Mouse (Mus musculus): ENCODE data around the gene Fam178b.

The Fam178b gene

DNA sequence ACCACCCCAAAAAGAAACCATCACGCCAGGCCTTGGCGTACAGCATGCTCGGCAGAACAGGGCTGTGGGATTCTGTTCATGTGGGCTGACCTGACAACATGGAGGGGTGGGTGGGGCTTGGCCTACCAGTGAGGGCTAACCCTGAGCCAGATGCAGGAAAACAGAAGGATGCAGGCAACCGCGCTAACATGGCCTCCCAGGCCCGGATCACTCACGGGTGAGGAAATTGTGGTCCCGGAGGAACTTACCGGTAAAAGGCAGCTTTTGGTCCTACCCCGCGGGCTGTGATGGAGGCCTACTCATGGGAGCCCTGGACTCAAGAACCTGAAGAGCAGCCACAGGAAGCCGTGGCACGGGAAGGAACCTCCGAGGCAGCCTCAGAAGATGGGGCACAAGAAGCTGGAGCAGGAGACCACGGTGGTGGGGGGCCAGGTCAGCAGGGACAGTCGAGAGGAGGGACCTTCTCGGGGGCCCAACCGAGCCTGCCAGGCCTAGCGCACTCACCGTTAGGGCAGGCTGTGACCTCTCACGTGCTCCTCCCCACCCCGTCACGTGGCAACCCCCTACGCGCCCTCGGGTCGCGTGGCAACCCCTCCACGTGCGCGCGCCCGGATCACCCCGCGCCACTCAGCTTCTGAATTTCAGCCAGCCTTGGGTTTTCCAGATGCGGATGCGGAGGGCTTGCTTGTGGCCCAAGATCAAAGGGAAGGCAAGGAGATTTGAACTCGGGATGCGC lies at the start of gene Fam178b:
Gene Fam178b (minus strand): TSS at position 564 of the 736 bp plus-strand sequence.
- in situ Hi-C loops (cut with MseI, MboI) = loop anchor here in 1 of 2 experiments (10.0 kb wide), 1 partner anchor 138 kb away; the partner anchor contains the start of gene Ankrd39

DNA sequence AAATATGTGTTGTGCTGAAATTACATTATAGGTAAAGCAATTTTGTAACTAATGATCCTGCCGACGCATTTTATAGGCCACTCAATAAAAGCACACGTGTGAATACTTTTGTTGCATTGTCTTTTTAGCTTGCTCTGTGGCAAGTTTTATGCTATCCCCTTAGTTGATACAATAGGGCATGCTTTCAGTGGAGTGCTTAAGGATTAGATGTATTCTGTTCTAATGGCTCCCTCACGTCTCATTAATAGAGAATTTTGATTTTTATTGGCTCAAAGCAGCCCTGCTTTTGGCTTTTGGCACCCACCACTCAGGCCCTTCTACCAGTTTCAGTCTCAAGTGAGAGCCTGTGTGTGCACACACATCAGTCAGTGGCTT lies 41.1 kb upstream of the Fam178b start:
- in situ Hi-C loops (cut with MseI, MboI) = no loop called here

DNA sequence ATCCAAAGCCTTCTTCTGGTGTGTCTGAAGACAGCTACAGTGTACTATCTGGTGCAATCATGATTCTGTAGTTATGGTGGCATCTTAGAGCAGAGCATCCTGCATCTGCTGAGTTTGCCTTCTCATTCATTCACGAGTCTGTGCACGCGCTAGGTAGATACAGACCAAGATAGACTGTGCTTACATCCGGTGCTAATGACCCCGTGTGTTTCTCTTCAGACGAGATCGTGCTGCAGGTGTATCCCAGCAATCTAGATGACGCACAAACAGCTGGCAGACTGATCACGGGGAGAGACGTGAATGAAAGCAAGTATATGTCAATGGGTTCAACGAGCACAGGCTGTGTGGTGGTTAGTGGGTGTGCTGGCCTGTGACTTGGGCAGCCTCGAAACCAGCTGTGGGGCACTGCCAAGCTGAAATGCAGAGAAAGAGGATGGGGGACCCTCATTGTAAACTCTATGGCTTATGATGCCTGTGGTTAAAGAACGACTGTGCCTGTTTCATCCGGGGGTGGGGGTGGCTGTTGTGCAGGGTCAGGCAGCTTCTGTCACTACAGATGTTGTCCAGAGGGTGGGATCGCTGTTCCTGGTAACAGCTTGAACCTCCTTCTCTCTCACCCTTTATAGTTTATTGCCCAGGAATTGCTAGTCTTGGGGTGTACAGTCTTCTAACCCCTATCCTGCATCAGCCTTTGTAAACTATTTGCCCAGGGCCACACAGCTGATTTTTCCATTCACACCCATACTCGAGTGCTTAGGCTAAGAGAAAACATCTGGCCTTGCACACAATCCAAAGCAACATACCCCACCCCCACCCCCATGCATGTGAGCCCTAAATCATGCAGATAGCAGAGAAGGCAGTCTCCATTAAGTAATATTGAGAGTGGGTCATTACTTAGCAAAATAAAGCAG lies 40.4 kb upstream of the Fam178b start:
- in situ Hi-C loops (cut with MseI, MboI) = no loop called here

- in situ Hi-C loops (cut with MseI, MboI) = no loop called here
Measured at GRCm38 (mm10) chr1:36718786-36719185, 35.8 kb upstream of the Fam178b start.

- in situ Hi-C loops (cut with MseI, MboI) = no loop called here
Measured at GRCm38 (mm10) chr1:36714311-36714710, 31.3 kb upstream of the Fam178b start, which contains the start of gene Actr1b. Gene Actr1b, minus strand, starts transcription at chr1:36714422.

- in situ Hi-C loops (cut with MseI, MboI) = no loop called here
Measured at GRCm38 (mm10) chr1:36711104-36711503, 28.1 kb upstream of the Fam178b start.

DNA sequence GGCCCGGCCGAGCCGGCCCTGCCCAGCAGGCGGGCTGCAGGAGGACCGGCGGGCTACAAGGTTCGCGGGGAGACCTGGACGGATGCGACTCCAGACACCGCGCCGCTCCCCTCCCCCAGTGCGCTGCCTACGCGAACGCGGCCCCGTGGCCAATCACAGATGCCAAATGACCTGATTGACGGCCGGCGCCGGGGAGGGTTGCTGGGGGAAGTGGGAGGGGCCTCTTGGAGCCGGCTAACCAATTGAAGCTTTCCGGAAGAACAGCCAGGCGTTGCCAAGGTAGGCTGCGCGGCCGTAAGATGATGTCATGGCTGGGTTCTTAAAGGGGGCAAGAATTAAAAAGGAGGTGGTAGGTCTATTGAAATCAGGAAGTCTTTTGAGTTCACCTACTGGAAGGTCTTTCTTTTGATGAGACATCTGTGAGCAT lies 26.9 kb upstream of the Fam178b start, which contains the start of gene 4933424G06Rik:
Gene 4933424G06Rik (plus strand): TSS at position 296 of the 427 bp plus-strand sequence.
- in situ Hi-C loops (cut with MseI, MboI) = no loop called here

GRCm38 (mm10) chr1:36709055-36709853 lies 26.3 kb upstream of the Fam178b start:
- in situ Hi-C loops (cut with MseI, MboI) = no loop called here

DNA sequence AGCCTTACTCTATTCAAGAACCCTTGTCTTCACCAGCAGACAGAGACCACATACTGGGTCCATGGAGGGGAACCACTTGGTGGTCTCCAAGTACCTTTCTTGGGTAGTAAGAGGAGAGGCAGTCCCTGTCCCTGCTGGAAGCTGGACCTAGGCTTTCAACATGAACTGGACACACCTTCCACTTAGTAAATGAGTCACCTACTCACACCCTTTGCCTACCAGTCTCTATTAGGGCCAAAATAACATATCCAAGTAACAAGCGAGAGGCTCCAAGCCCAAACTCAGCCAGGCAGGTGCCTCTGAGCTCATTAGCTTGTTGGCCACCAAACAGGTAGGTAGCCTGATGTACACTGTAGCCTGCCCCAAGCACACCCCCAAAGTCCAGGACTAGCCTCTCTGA lies 25.6 kb upstream of the Fam178b start:
- in situ Hi-C loops (cut with MseI, MboI) = no loop called here

DNA sequence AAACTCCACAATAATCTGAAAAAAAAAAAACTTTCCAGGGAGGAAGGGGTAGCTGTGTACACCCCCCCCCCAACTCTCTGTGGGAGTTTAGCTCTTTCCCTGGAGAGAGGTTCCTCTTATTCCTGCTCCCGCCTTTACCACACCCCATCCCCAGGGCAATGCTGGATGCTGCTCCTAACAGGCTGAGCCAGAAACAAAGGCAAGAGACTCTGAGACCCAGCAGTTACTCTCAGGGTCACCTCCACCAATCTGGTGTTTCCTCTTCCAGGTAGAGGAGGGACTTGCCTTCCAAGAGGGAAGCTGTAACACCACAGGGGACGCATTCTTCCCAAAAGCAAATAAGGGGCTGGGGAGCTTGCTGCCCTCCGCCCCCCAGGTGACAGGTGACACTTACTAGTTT lies 24.8 kb upstream of the Fam178b start:
- in situ Hi-C loops (cut with MseI, MboI) = no loop called here

DNA sequence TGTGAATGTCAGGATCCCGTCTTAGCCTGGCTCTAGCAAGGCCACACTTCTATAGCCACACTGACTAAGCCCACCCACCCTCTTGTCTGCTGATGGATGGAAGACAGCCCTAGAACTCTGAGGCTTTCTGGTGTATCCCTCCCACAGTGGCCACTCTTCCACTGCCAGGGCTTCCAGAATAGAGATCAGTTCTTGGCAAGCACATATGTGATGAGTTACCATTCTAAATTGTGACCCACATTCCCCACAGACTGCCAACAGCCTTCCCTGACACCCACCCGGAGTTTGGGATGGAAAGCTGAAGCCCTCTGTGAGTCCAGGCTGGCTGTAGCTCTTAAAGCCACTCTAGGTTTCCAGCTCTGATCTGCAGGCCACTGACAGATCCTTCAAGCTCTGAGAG lies 24.2 kb upstream of the Fam178b start:
- in situ Hi-C loops (cut with MseI, MboI) = no loop called here

- in situ Hi-C loops (cut with MseI, MboI) = no loop called here
Measured at GRCm38 (mm10) chr1:36697030-36697429, 14.0 kb upstream of the Fam178b start.

- in situ Hi-C loops (cut with MseI, MboI) = no loop called here
Measured at GRCm38 (mm10) chr1:36696411-36696810, 13.4 kb upstream of the Fam178b start.

GRCm38 (mm10) chr1:36694871-36695270 lies 11.9 kb upstream of the Fam178b start:
- in situ Hi-C loops (cut with MseI, MboI) = no loop called here

DNA sequence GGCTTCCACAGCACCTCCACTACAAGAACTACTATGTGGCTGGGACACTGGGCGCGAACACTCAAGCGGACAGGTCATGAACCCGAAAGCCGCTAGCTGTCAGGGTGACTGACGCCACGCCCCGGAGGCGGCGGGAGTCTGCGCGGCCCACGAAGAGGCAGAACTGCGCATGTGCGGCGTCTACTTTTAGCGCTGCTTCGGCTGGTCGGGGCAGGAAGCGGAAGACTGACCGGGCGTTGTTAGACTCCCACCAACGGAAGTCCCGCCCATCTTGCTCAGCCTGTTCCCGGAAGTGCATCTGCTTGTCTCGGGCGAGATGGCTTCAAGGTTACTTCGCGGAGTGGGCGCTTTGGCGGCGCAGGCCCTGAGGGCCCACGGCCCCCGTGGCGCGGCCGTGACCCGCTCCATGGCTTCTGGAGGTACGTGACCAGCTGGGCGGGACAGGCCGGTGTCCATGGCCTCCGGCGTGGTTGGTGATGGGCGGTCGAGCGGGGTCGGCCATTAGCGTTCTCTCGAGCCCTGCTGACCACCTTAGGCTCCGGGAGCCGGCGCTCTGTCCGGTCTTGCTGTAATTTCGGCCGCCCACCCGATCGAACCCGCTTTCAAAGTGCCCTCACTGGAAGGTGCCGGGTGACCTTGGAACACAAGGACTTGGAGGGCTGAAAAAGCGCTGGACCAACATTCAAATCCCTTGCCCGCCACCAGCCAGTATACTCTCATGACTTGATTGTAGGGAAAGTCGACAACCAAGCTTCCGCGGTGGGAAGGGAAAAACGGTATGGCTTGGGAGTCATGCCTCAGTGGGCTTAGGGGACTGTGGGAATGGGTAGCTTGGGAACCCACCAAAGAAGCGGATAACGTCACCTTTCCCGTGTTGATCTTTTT lies 8.5 kb upstream of the Fam178b start, which contains the start of gene Cox5b:
Gene Cox5b (plus strand): TSS at position 179 of the 885 bp plus-strand sequence.
- in situ Hi-C loops (cut with MseI, MboI) = no loop called here

DNA sequence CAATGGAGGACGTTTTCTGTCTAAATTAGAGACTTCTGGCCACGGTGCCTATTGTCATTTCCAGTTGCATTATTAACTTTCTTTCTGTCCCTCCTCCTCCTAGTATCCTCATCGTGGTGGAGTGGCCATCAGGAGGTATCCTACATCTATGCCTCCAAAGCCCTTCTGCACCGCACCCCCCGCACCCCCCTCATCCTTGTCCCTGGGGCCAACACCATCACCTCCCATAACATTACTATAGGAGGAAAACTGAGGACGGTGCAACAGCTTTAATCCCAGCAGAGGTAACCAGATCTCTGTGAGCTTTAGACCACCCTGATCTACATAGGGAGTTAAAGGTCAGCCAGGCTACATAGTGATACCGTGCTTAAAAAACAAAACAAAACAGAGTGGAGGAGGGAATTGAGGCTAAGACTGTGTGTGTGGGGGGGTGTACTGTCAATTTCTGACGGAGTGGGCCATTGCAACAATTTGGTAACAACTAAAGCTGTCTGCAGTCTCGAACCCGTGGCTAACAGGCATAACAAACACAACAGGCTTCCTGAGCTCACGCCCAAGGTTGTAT lies 7.8 kb upstream of the Fam178b start:
- in situ Hi-C loops (cut with MseI, MboI) = no loop called here

DNA sequence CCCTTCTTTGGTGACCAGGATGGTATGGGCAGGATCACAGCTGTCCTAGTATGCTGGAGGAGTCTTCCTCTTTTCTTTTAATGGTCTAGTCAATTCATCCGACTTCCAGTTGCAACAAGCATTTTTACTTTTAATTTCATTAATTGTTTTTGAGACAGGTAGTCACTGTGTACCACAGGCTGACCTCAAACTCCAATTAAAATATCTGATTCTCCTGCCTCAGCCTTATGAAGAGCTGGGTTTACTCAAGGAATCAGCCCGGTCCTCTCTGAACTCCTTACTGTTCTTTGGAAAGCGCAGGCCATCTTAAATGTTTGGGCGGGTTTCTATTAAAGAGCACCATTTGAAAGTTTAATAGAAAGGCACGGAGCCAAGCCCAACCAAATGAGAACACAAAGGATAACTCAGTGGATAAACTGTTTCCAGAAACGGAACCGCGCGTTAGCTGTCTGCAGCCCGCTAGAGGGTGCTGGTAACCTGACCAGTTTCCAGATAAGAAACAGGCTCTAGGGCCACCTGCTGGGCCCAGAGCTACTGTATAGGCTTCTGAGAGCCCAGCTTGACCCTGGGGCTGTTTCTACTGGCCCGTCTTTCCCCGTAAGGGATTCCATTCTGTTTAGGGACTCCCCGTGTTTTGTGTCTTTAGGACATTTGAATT lies 956 bp upstream of the Fam178b start:
- in situ Hi-C loops (cut with MseI, MboI) = loop anchor here in 1 of 2 experiments (10.0 kb wide), 1 partner anchor 139 kb away; the partner anchor contains the start of gene Ankrd39

- in situ Hi-C loops (cut with MseI, MboI) = loop anchor here in 1 of 2 experiments (10.0 kb wide), 1 partner anchor 136 kb away; the partner anchor contains the start of gene Ankrd39
Measured at GRCm38 (mm10) chr1:36680893-36681292, 2.1 kb downstream of the Fam178b start.

DNA sequence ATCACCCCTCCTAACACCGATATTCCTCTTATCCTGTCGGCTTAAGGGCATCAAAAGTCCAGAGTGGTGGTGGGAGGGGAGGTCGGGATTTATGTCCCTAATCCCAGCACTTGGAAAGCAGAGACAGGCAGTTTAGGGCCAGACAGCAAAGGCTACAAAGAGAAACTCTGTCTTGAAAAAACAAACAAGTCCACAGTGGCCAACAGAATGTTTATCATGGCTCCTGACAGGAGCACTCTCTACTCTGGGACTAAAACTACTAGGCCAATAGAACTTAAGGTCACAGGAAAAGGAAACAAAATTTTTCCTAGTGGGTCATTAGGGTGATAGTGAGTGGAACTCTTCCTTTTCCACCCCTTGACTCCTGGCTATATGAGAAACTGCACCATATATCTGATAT lies 8.0 kb downstream of the Fam178b start:
- in situ Hi-C loops (cut with MseI, MboI) = no loop called here
